Mouse (Mus musculus) stomach, postnatal 0 days (tissue): ENCODE measurements around the gene Gse1. TPM values are rescaled to one million over a fixed set of nuclear protein-coding genes. Genes with fewer than 3 reads are reported as not detected.
A peak's percentile ranks its signal among the peaks of the same experiment; 100 is the strongest.

Experiments used
- ATAC-seq: fragments of 200-750 bp; cut with Nextera tagmentation; 2 replicates; pipeline ENCODE4 v1.8.0; 2017; ENCODE audit not compliant: low FRiP score, low TSS enrichment
- DNase-seq: peaks from one replicate; pipeline ENCODE4 v3.0.0-alpha.2; 2016; ENCODE audit warnings: low spot score
- H3K27ac ChIP-seq: fragments of 300-500 bp; sonication (generic); replicated peaks from 2 replicates; pipeline ENCODE4 v1.5.1; 2014; ENCODE audit warnings: mild to moderate bottlenecking, control low read depth
- H3K27me3 ChIP-seq: fragments of 300-500 bp; sonication (generic); 2 replicates; pipeline ENCODE4 v1.6.1; 2014; ENCODE audit warnings: low read length; ENCODE audit not compliant: control insufficient read depth, insufficient read depth
- H3K36me3 ChIP-seq: fragments of 300-500 bp; sonication (generic); 2 replicates; pipeline ENCODE4 v1.6.1; 2014; ENCODE audit warnings: low read length, mixed read lengths; ENCODE audit not compliant: control insufficient read depth, insufficient read depth
- H3K4me1 ChIP-seq: fragments of 300-500 bp; sonication (generic); replicated peaks from 2 replicates; pipeline ENCODE4 v1.6.1; 2014; ENCODE audit warnings: antibody characterized with exemption; ENCODE audit not compliant: control insufficient read depth, insufficient read depth
- H3K4me2 ChIP-seq: fragments of 300-500 bp; sonication (generic); replicated peaks from 2 replicates; pipeline ENCODE4 v1.6.1; 2014; ENCODE audit warnings: low read depth, mild to moderate bottlenecking, control low read depth, moderate library complexity
- H3K4me3 ChIP-seq: fragments of 300-500 bp; sonication (generic); 2 replicates; pipeline ENCODE4 v1.5.1; 2014; ENCODE audit warnings: low read depth, low read length, control low read depth
- H3K9ac ChIP-seq: fragments of 300-500 bp; sonication (generic); 2 replicates; pipeline ENCODE4 v1.6.1; 2014; ENCODE audit warnings: mild to moderate bottlenecking, low read length, control low read depth, mixed read lengths
- H3K9me3 ChIP-seq: fragments of 300-500 bp; sonication (generic); 2 replicates; pipeline ENCODE4 v1.6.1; 2016; ENCODE audit warnings: low read length; ENCODE audit not compliant: control insufficient read depth
- CTCF ChIP-seq: IDR thresholded peaks from 2 replicates; pipeline ENCODE4 v1.5.1; 2016; ENCODE audit warnings: antibody characterized with exemption, low read depth, mild to moderate bottlenecking, moderate library complexity
- EP300 ChIP-seq: optimal IDR thresholded peaks from 2 replicates; pipeline ENCODE3; 2016; ENCODE audit warnings: antibody characterized with exemption
- WGBS: fragments of 180-500 bp; shearing (Covaris S2); extraction: QIAGEN DNeasy Blood & Tissue Kit; methylation state at CpG from one replicate; pipeline ENCODE4 v1.1.7; 2014; 5-methylcytosine and 5-hydroxymethylcytosine counted together
- polyA plus RNA-seq: library from polyadenylated mRNA; unstranded; fragments of >200 nt; fragmentation: Nextera tagmentation; extraction: Ambion mirVana; gene quantifications from 2 replicates; pipeline ENCODE4 v1.2.1, GENCODE M21; 2015

The Gse1 gene
- polyA plus RNA-seq, 1 experiment from 2014 or later = 6.4 TPM

- no peak overlapping the region for H3K9ac ChIP-seq
- no peaks in the 10 kb centered on the region for H3K27me3 ChIP-seq
- no peak overlapping the region for H3K4me2 ChIP-seq
- H3K4me3 ChIP-seq = no peak overlapping the region
- WGBS = 67% methylated on average over 15 of the region's 15 CpGs
- TF ChIP-seq CTCF (no peak), EP300 (no peak)
- H3K27ac ChIP-seq = no peak overlapping the region
- H3K4me1 ChIP-seq = 0 out of 2 replicates have a peak, but pooled peaks cover 2% of the 10 kb centered on the region
- H3K36me3 ChIP-seq = no peaks in the 10 kb centered on the region
- H3K9me3 ChIP-seq = no peaks in the 10 kb centered on the region
- DNase-seq = no peak
- 0 out of 2 replicates have a peak, but pooled peaks have one; percentile 14 for ATAC-seq
These were observed 169.5 kb downstream of the Gse1 start for GRCm38 (mm10) chr8:120397444-120398411.

DNA sequence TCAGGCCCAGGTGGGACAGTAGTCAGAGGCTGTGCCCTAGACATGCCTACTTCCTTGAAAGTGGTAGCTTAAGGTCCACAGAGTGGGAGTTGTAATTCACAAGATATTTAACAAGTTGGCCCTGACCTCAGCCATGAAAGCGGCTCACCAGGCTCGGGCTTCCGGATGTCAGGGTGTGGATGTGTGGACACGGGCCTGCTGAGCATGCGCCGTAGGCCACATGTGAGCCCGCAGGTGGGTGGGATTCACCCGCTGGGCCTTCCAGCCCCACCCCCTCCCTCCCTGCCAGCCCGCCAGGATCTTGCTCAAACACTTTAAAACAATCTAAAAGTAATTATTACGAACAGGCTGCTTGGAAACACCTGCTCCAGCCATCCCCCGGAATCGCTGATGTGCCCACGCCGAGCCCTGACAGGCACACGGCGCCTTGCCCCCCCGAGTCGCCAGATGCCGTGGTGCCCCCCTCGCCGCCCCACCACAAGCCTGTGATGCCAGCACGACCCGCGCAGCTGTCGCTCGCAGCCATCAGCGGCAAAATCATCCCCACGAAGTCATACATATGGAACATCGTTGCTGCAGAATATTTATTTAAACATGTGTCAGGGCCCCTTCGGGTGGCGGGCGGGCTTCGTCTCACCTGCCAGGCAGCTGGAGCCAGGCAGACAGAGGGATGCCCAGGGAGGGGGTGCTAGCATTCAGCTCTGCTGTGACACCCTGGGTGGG lies 171.1 kb downstream of the Gse1 start:
- H3K27me3 ChIP-seq = no peaks in the 10 kb centered on the region
- peak overlapping the region; percentile 25 for H3K4me2 ChIP-seq
- H3K27ac ChIP-seq = no peak overlapping the region
- no peaks in the 10 kb centered on the region for H3K36me3 ChIP-seq
- H3K9ac ChIP-seq = peak overlapping the region; percentile 8; the same call in 1 of the 2 replicates
- no peak overlapping the region for H3K4me3 ChIP-seq
- peak; percentile 66 for DNase-seq
- no peaks in the 10 kb centered on the region for H3K9me3 ChIP-seq
- H3K4me1 ChIP-seq = 0 out of 2 replicates have a peak, but pooled peaks cover 2% of the 10 kb centered on the region
- WGBS = 32% methylated on average over 33 of the region's 33 CpGs
- ATAC-seq = 0 out of 2 replicates have a peak, but pooled peaks have one; percentile 14
- TF ChIP-seq CTCF = no peak
- no peak for TF ChIP-seq EP300

GRCm38 (mm10) chr8:120401216-120401615 lies 173.0 kb downstream of the Gse1 start:
- no peak for ATAC-seq

DNA sequence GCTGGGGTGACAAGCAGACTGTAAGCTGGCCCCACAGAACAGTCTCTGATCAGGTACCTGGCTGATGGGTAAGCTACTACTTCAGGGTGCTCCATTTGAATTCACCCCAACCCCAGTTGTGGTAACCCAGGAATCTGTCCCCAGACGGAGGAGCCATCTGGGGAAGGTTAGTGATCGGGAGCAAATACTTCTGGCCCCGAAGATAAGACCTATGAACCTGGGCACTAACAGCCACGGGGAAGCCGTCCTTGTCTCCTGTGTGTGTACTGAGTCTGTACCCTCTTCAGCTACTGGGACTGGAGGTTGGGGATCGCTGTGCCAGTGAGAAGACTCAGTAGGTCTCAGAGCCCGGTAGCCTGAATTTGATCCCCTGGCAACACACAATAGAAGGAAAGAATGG lies 173.5 kb downstream of the Gse1 start:
- Histone ChIP-seq H3K4me1 (0 out of 2 replicates have a peak, but pooled peaks cover 2% of the 10 kb centered on the region), H3K4me2 (no peak overlapping the region), H3K27ac (no peak overlapping the region), H3K27me3 (no peaks in the 10 kb centered on the region), H3K36me3 (no peaks in the 10 kb centered on the region), H3K9ac (no peak overlapping the region), H3K4me3 (no peak overlapping the region), H3K9me3 (no peaks in the 10 kb centered on the region)
- TF ChIP-seq CTCF = no peak
- ATAC-seq = no peak
- no peak for DNase-seq
- 87% methylated on average over 7 of the region's 7 CpGs for whole genome bisulfite sequencing

More at GRCm38 (mm10) chr8:120401216-120401615, 173.0 kb downstream of the Gse1 start:
- H3K4me2 ChIP-seq = no peak overlapping the region
- no peak overlapping the region for H3K9ac ChIP-seq
- 0 out of 2 replicates have a peak, but pooled peaks cover 2% of the 10 kb centered on the region for H3K4me1 ChIP-seq
- no peak for TF ChIP-seq EP300
- no peak for TF ChIP-seq CTCF
- WGBS = 72% methylated on average over 2 of the region's 2 CpGs
- H3K9me3 ChIP-seq = no peaks in the 10 kb centered on the region
- no peak for DNase-seq
- no peaks in the 10 kb centered on the region for H3K27me3 ChIP-seq
- H3K36me3 ChIP-seq = no peaks in the 10 kb centered on the region
- no peak overlapping the region for H3K27ac ChIP-seq
- no peak overlapping the region for H3K4me3 ChIP-seq

GRCm38 (mm10) chr8:120403606-120404269 lies 175.5 kb downstream of the Gse1 start:
- H3K36me3 ChIP-seq = no peaks in the 10 kb centered on the region
- ATAC-seq = no peak
- DNase-seq = no peak
- H3K4me3 ChIP-seq = no peak overlapping the region
- no peak for TF ChIP-seq CTCF
- TF ChIP-seq EP300 = no peak
- H3K9ac ChIP-seq = no peak overlapping the region
- H3K4me1 ChIP-seq = peaks cover 7% of the 10 kb centered on the region
- no peaks in the 10 kb centered on the region for H3K27me3 ChIP-seq
- no peak overlapping the region for H3K27ac ChIP-seq
- H3K9me3 ChIP-seq = no peaks in the 10 kb centered on the region
- H3K4me2 ChIP-seq = no peak overlapping the region
- 90% methylated on average over 7 of the region's 7 CpGs for WGBS
